Mouse (Mus musculus) spleen, adult 2 months (tissue): ENCODE measurements at regions not wholly inside any gene's neighbourhood (a gene's known extent, or its start where the extent isn't known, plus 50 kb on each side); places are given as distances from the start of the nearest gene placed in this dataset.

Source experiments
- DNase-seq, 2 experiments: peaks; one replicate each; pipeline versions ENCODE4 v3.0.0 to v3.0.0-alpha.2; 2012 to 2021; ENCODE audit warnings: low spot score in 2 of 2, low read depth in 1 of 2
- H3K27ac ChIP-seq: fragments of 200-500 bp; 2 replicates; pipeline ENCODE4 v1.5.1; 2012; ENCODE audit warnings: low read length, inconsistent platforms; ENCODE audit not compliant: insufficient read depth
- H3K27me3 ChIP-seq: fragments of 200-500 bp; 2 replicates; pipeline ENCODE4 v1.6.1; 2012; ENCODE audit warnings: mild to moderate bottlenecking, moderate library complexity, low read length, inconsistent platforms; ENCODE audit not compliant: control insufficient read depth, insufficient read depth
- H3K36me3 ChIP-seq: fragments of 200-500 bp; 2 replicates; pipeline ENCODE4 v1.6.1; 2012; ENCODE audit warnings: mild to moderate bottlenecking, low read length, inconsistent platforms; ENCODE audit not compliant: control insufficient read depth, insufficient read depth
- H3K4me1 ChIP-seq: fragments of 200-500 bp; 2 replicates; pipeline ENCODE4 v1.6.1; 2011; ENCODE audit warnings: inconsistent platforms; ENCODE audit not compliant: control insufficient read depth, insufficient read depth, insufficient read length
- H3K4me3 ChIP-seq: fragments of 200-500 bp; 2 replicates; pipeline ENCODE4 v1.5.1; 2011; ENCODE audit warnings: mild to moderate bottlenecking, inconsistent platforms; ENCODE audit not compliant: insufficient read depth, insufficient read length; ENCODE audit errors: extremely low read depth
- CTCF ChIP-seq: fragments of 200-500 bp; IDR thresholded peaks from 2 replicates; pipeline ENCODE4 v1.5.1; 2011; ENCODE audit warnings: mild to moderate bottlenecking, inconsistent platforms; ENCODE audit not compliant: insufficient read depth, insufficient read length, insufficient replicate concordance; ENCODE audit errors: extremely low read depth
- POLR2A ChIP-seq: fragments of 200-500 bp; IDR thresholded peaks from 2 replicates; pipeline ENCODE4 v1.6.1; 2011; ENCODE audit warnings: low read depth, low read length, inconsistent platforms
- WGBS: fragments of 180-500 bp; shearing (Covaris S2); methylation state at CpG from one replicate; pipeline ENCODE4 v1.1.7; 2018; 5-methylcytosine and 5-hydroxymethylcytosine counted together

GRCm38 (mm10) chr1:23536621-23537020, 139.0 kb upstream of the Ogfrl1 start:
- TF ChIP-seq CTCF = no peak
- no peak for TF ChIP-seq POLR2A
- 73% methylated on average over 10 of the region's 10 CpGs for WGBS
- Histone ChIP-seq H3K27ac (no peak overlapping the region), H3K4me3 (no peak overlapping the region), H3K36me3 (no peaks in the 10 kb centered on the region), H3K4me1 (no peaks in the 10 kb centered on the region), H3K27me3 (no peaks in the 10 kb centered on the region)
- DNase-seq = no peak

- TF ChIP-seq POLR2A = no peak
- no peak for TF ChIP-seq CTCF
- no peaks in the 10 kb centered on the region for H3K27me3 ChIP-seq
- WGBS = 69% methylated on average over 6 of the region's 6 CpGs
- H3K4me1 ChIP-seq = no peaks in the 10 kb centered on the region
- H3K4me3 ChIP-seq = no peak overlapping the region
- no peaks in the 10 kb centered on the region for H3K36me3 ChIP-seq
- H3K27ac ChIP-seq = no peak overlapping the region
- no peak for DNase-seq
Observed at GRCm38 (mm10) chr1:23538419-23538818, 140.8 kb upstream of the Ogfrl1 start.

GRCm38 (mm10) chr1:23540594-23540993, 143.0 kb upstream of the Ogfrl1 start:
- no peaks in the 10 kb centered on the region for H3K27me3 ChIP-seq
- TF ChIP-seq CTCF = no peak
- TF ChIP-seq POLR2A = no peak
- no peak overlapping the region for H3K4me3 ChIP-seq
- H3K27ac ChIP-seq = no peak overlapping the region
- no peaks in the 10 kb centered on the region for H3K4me1 ChIP-seq
- DNase-seq = no peak
- no peaks in the 10 kb centered on the region for H3K36me3 ChIP-seq
- WGBS = 83% methylated on average over 7 of the region's 7 CpGs

GRCm38 (mm10) chr1:23555794-23556193, 158.2 kb upstream of the Ogfrl1 start:
- Histone ChIP-seq H3K4me3 (no peak overlapping the region), H3K27ac (no peak overlapping the region), H3K36me3 (no peaks in the 10 kb centered on the region), H3K4me1 (no peaks in the 10 kb centered on the region), H3K27me3 (no peaks in the 10 kb centered on the region)
- no peak for TF ChIP-seq POLR2A
- TF ChIP-seq CTCF = no peak
- 7% methylated on average over 3 of the region's 3 CpGs for WGBS
- no peak for DNase-seq

GRCm38 (mm10) chr1:23568106-23568505, 170.5 kb upstream of the Ogfrl1 start:
- DNase-seq = no peak
- Histone ChIP-seq H3K4me1 (no peaks in the 10 kb centered on the region), H3K27ac (no peak overlapping the region), H3K27me3 (no peaks in the 10 kb centered on the region), H3K36me3 (no peaks in the 10 kb centered on the region), H3K4me3 (no peak overlapping the region)
- 81% methylated on average over 5 of the region's 5 CpGs for WGBS
- no peak for TF ChIP-seq CTCF
- TF ChIP-seq POLR2A = no peak

GRCm38 (mm10) chr1:23574461-23574860, 176.9 kb upstream of the Ogfrl1 start:
- Histone ChIP-seq H3K36me3 (no peaks in the 10 kb centered on the region), H3K27ac (no peak overlapping the region), H3K4me3 (no peak overlapping the region), H3K4me1 (no peaks in the 10 kb centered on the region), H3K27me3 (no peaks in the 10 kb centered on the region)
- no peak for DNase-seq
- WGBS = 90% methylated on average over 7 of the region's 7 CpGs
- no peak for TF ChIP-seq POLR2A
- no peak for TF ChIP-seq CTCF

GRCm38 (mm10) chr1:23575005-23575404, 177.4 kb upstream of the Ogfrl1 start:
- Histone ChIP-seq H3K36me3 (no peaks in the 10 kb centered on the region), H3K4me3 (no peak overlapping the region), H3K27ac (no peak overlapping the region), H3K27me3 (no peaks in the 10 kb centered on the region), H3K4me1 (no peaks in the 10 kb centered on the region)
- TF ChIP-seq POLR2A = no peak
- no peak for TF ChIP-seq CTCF
- DNase-seq = no peak

- no peak overlapping the region for H3K27ac ChIP-seq
- no peaks in the 10 kb centered on the region for H3K4me1 ChIP-seq
- no peak for TF ChIP-seq CTCF
- TF ChIP-seq POLR2A = no peak
- H3K36me3 ChIP-seq = no peaks in the 10 kb centered on the region
- 80% methylated on average over 2 of the region's 2 CpGs for WGBS
- no peak for DNase-seq
- H3K4me3 ChIP-seq = no peak overlapping the region
- H3K27me3 ChIP-seq = no peaks in the 10 kb centered on the region
Observed at GRCm38 (mm10) chr1:23575515-23575914, 177.9 kb upstream of the Ogfrl1 start.
